Mouse (Mus musculus): ENCODE data around the gene Hsd17b6.

Gene Hsd17b6

GRCm38 (mm10) chr10:128005479-128005878 is 1.9 kb downstream of the Hsd17b6 start:
- no peak for DNase-seq (ENCODE audit: low read depth, low spot score)

GRCm38 (mm10) chr10:128004918-128005317 is 2.5 kb downstream of the Hsd17b6 start:
- no peak for DNase-seq (ENCODE audit: low read depth, low spot score)

DNA sequence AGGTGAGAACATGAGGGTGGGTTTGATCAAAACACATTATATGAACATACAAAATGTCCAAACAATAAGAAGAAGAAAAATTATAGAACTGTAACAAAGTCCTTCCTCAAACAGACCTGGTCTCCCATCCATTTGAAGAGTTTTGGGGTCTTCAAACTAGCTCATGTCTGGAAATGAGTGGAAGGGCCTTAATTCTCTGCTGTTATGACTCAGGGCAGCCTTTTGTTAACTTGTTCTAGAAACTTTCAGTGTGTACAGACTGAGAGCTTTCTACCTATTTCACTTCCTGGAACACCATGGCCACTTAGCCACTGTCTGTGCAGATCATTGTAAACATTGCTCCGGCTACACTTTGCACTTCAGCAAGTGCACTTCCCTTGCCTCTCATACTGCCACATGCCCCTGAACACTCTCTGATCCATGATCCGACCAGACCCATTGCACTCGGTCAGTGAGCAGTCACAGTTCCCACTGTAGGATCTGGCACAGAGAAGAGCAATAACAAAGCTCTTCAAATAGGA is 4.1 kb downstream of the Hsd17b6 start:
- no peak for DNase-seq (ENCODE audit: low read depth, low spot score)

- no peak for DNase-seq (ENCODE audit: low read depth, low spot score)
Observed at GRCm38 (mm10) chr10:127998260-127998659, 9.2 kb downstream of the Hsd17b6 start.

DNA sequence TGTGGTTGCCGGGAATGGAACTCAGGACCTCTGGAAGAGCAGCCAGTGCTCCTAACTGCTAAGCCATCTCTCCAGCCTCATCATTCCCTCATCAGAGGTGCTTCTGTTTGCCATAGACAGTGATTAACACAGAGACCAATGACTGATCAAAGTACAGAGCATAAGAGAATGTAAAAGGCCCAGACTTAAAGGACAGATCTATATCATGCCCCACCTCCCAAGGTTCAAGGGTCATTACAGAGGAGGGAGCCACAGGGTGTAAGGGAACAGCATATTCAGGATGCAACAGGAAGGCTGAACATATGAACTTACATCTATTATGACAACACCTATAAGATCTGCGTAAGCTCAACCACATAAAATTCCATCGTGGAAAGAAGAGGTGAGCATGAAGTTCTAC is 10.7 kb downstream of the Hsd17b6 start:
- DNase-seq (ENCODE audit: low read depth, low spot score), result no peak

- no peak for DNase-seq (ENCODE audit: low read depth, low spot score)
Observed at GRCm38 (mm10) chr10:127985601-127986000, 21.8 kb downstream of the Hsd17b6 start.

GRCm38 (mm10) chr10:127984650-127985049 is 22.8 kb downstream of the Hsd17b6 start:
- no peak for DNase-seq (ENCODE audit: low read depth, low spot score)

GRCm38 (mm10) chr10:127975503-127975902 is 31.9 kb downstream of the Hsd17b6 start:
- no peak for DNase-seq (ENCODE audit: low read depth, low spot score)

GRCm38 (mm10) chr10:127974062-127974461 is 33.3 kb downstream of the Hsd17b6 start:
- DNase-seq (ENCODE audit: low read depth, low spot score), result peak; percentile 23

- DNase-seq (ENCODE audit: low read depth, low spot score), result peak; percentile 21
Observed at GRCm38 (mm10) chr10:127971135-127971534, 36.3 kb downstream of the Hsd17b6 start.

DNA sequence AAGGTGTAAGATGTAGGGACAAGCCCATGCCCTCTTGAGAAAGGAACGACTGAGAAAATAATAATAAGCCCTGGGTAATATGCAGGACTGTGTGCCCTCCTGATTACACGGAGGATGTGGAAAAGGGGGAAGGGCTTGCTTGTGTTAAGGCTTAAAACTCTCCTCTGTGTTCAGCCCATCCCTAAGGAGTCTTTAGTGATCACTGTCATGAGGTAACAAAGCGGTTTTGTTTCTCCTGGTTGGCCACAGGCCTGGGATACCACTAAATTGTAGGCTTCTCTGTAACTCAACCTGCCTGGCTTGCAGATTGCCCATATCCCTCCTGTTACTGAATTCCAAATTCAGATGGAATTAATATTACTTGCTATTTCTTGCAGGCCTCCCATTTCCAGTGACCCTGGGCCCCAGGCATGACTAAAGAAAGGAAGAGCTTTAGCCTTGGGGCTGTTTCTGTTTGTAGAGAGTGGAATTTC is 37.0 kb downstream of the Hsd17b6 start:
- peak; percentile 57 for DNase-seq (ENCODE audit: low read depth, low spot score)

DNA sequence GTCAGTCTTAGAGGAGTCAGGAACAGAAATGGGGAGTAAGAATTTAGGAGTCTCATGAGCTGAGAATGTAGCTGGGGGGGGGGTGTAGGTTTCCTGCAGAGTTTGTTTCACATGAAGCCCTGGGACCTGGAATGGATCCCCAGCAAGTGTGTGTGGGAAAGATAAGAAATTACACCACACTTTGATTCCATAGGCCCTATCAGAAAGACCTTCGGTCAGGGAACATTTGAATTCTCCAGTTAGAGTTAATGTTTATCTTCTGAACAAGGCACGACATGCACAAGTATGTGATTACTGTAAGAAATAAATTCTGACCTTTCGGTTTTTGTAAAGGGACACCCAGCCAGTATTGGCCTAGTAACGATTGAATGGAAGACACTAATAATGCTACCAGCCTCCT is 37.6 kb downstream of the Hsd17b6 start:
- DNase-seq (ENCODE audit: low read depth, low spot score), result no peak

- no peak for DNase-seq (ENCODE audit: low read depth, low spot score)
Observed at GRCm38 (mm10) chr10:127966506-127966905, 40.9 kb downstream of the Hsd17b6 start.

GRCm38 (mm10) chr10:127964004-127964403 is 43.4 kb downstream of the Hsd17b6 start:
- no peak for DNase-seq (ENCODE audit: low read depth, low spot score)

DNA sequence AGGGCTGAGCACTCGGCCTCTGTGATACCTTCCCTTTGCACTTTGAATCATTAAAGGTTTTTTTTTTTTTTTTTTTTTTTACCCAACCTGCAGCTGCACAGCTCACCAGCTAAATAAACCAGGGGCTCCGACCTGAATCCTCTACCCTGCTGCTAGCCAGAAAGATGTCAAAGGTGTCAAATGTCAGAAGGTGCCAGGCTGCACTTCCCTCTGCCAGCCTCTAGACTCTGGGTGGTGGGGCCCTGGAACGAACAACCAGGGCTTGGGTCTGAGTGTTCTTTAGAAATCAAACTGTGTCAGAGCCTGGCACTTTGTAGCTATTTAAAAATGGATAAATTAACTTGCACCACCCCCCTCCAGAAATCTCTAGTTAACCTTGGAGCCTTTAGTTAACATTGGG is 45.0 kb downstream of the Hsd17b6 start:
- DNase-seq (ENCODE audit: low read depth, low spot score), result no peak

DNA sequence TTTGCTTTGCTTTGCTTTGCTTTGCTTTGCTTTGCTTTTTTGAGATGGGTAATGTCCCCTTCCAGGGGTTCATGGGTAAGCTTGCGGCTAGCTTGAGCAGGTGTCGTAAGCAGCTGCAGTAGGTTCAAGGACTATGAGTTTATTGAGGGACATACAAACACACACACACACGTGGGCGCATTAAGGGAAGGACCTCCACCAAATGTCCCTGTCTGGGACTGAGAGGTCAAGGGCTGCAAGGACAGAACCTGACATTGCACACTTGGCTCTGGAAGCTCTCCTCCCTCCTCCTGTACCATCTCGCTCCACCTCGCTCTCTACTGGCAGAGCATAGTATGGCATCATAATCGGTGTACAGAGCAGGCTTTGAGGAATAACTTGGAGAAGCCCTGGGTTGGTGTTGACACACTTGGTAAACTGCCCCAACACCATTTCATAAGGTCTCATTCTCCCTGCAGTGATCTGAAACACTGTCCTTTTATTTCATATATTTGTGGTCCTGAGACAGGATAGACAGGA is 48.2 kb downstream of the Hsd17b6 start:
- DNase-seq (ENCODE audit: low read depth, low spot score), result no peak

GRCm38 (mm10) chr10:127956168-127956816 is 51.1 kb downstream of the Hsd17b6 start:
- DNase-seq (ENCODE audit: low read depth, low spot score), result peak; percentile 80

GRCm38 (mm10) chr10:127955034-127955433 is 52.4 kb downstream of the Hsd17b6 start:
- DNase-seq (ENCODE audit: low read depth, low spot score), result no peak

DNA sequence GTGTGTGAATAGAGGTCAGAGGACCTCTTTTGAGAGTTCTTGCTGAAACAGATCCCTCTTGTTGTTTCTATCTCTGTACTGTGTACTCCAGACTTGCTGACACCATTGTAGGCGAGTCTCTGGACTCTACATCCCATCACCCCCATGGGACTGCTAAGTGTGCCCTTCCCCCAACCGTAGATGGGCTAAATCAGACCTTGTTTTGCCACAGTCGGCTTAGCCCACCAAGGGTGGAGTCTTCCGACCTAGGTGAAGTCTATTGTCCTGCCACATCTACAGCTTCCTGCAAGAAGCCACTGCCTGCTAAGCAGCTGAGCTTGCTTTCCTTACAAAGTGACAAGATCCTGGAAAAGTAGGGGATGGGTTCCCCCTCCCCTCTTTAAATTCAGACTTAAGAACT is 55.6 kb downstream of the Hsd17b6 start:
- DNase-seq (ENCODE audit: low read depth, low spot score), result no peak

DNA sequence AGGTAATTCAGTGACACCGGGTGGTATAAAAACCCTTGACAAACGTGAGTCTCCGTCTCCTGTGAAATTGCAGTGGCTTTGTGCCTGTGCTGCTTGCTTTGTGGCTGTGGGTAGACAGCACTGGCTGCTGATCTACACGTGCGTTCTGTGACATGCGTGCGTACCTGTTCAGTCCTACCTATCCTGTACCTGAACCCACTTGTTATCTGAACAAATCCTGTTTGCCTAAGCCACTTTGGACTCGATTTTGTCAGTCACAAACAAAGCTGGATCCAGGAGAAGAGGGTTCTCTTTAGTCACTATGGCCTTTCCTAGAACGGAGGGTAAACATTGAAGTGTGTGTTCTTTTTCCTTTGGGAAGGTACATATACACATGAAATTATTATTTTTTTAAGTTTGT is 56.0 kb downstream of the Hsd17b6 start:
- no peak for DNase-seq (ENCODE audit: low read depth, low spot score)

- DNase-seq (ENCODE audit: low read depth, low spot score), result no peak
Observed at GRCm38 (mm10) chr10:127949596-127950130, 57.7 kb downstream of the Hsd17b6 start.

- peak; percentile 72 for DNase-seq (ENCODE audit: low read depth, low spot score)
Observed at GRCm38 (mm10) chr10:127945432-127946064, 61.9 kb downstream of the Hsd17b6 start.

Data from 3T3-L1 (cell line).